Mouse (Mus musculus) embryonic fibroblast, embryonic 13.5 days (primary cell): ENCODE results near the gene Gid8.

Experiments
- CTCF ChIP-seq: IDR thresholded peaks from 2 replicates; pipeline ENCODE4 v1.5.1; 2011; ENCODE audit warnings: mild to moderate bottlenecking, control low read depth, low read length, moderate library complexity, borderline replicate concordance; ENCODE audit not compliant: insufficient read depth
- POLR2A ChIP-seq: IDR thresholded peaks from 2 replicates; pipeline ENCODE4 v1.6.1; 2011; ENCODE audit warnings: low read depth, mild to moderate bottlenecking, control low read depth, low read length, moderate library complexity

GRCm38 (mm10) chr2:180737984-180738383 is 28.1 kb downstream of the Gid8 start:
- TF ChIP-seq CTCF = no peak
- TF ChIP-seq POLR2A = no peak
